Mouse (Mus musculus) E14TG2a.4 (cell line): ENCODE results near the gene Ywhah.

Source experiments
- H3K27me3 ChIP-seq: 2 replicates; pipeline ENCODE4 v1.6.1; 2014; ENCODE audit warnings: low read length, control low read depth; ENCODE audit not compliant: insufficient read depth
- H3K36me3 ChIP-seq: 2 replicates; pipeline ENCODE4 v1.6.1; 2014; ENCODE audit warnings: low read length, control low read depth; ENCODE audit not compliant: insufficient read depth
- H3K4me1 ChIP-seq: replicated peaks from 2 replicates; pipeline ENCODE4 v1.6.1; 2014; ENCODE audit warnings: low read depth, low read length, control low read depth
- H3K4me3 ChIP-seq: replicated peaks from 2 replicates; pipeline ENCODE4 v1.5.1; 2014; ENCODE audit warnings: mild to moderate bottlenecking, low read length
- H3K9me3 ChIP-seq: 2 replicates; pipeline ENCODE4 v1.6.1; 2014; ENCODE audit warnings: low read length, control low read depth
- CTCF ChIP-seq: conservative IDR thresholded peaks from 2 replicates; pipeline ENCODE4 v1.5.1; 2014; ENCODE audit warnings: low read length
- NANOG ChIP-seq: IDR thresholded peaks from 2 replicates; pipeline ENCODE4 v1.6.1; 2014; ENCODE audit warnings: borderline replicate concordance, low read length, mixed read lengths
- POU5F1 ChIP-seq: IDR thresholded peaks from 2 replicates; pipeline ENCODE4 v1.6.1; 2014; ENCODE audit warnings: low read length, borderline replicate concordance

The Ywhah gene

GRCm38 (mm10) chr5:33052849-33053582, 34.4 kb downstream of the Ywhah start:
- H3K27me3 ChIP-seq, result peaks cover 19% of the 10 kb centered on the region
- TF ChIP-seq CTCF (no peak), POU5F1 (no peak), NANOG (no peak)

GRCm38 (mm10) chr5:33056126-33056765, 37.6 kb downstream of the Ywhah start:
- Histone ChIP-seq H3K9me3 (no peaks in the 10 kb centered on the region), H3K27me3 (peaks cover 19% of the 10 kb centered on the region), H3K36me3 (no peaks in the 10 kb centered on the region), H3K4me1 (no peaks in the 10 kb centered on the region), H3K4me3 (no peak overlapping the region)
- no peak for TF ChIP-seq NANOG
- TF ChIP-seq CTCF, result no peak
- TF ChIP-seq POU5F1, result no peak

More at GRCm38 (mm10) chr5:33052849-33053582, 34.4 kb downstream of the Ywhah start:
- no peaks in the 10 kb centered on the region for H3K9me3 ChIP-seq
- H3K36me3 ChIP-seq, result no peaks in the 10 kb centered on the region
- no peak overlapping the region for H3K4me3 ChIP-seq
- H3K4me1 ChIP-seq, result no peaks in the 10 kb centered on the region

GRCm38 (mm10) chr5:33070071-33070470, 51.5 kb downstream of the Ywhah start:
- no peak overlapping the region for H3K4me3 ChIP-seq
- H3K36me3 ChIP-seq, result no peaks in the 10 kb centered on the region
- peaks cover 17% of the 10 kb centered on the region for H3K27me3 ChIP-seq
- TF ChIP-seq NANOG (no peak), POU5F1 (no peak)
- H3K9me3 ChIP-seq, result peaks cover 5% of the 10 kb centered on the region
- no peaks in the 10 kb centered on the region for H3K4me1 ChIP-seq

- TF ChIP-seq CTCF (no peak), NANOG (no peak), POU5F1 (no peak)
- H3K36me3 ChIP-seq, result no peaks in the 10 kb centered on the region
- no peaks in the 10 kb centered on the region for H3K4me1 ChIP-seq
- H3K9me3 ChIP-seq, result no peaks in the 10 kb centered on the region
- no peak overlapping the region for H3K4me3 ChIP-seq
- peaks cover 12% of the 10 kb centered on the region for H3K27me3 ChIP-seq
Observed at GRCm38 (mm10) chr5:33076490-33077191, 58.0 kb downstream of the Ywhah start.
